Mouse (Mus musculus) fat pad, adult 2 months (tissue): ENCODE measurements at regions not wholly inside any gene's neighbourhood (a gene's known extent, or its start where the extent isn't known, plus 50 kb on each side); places are given as distances from the start of the nearest gene placed in this dataset.

Experiments used
- DNase-seq: peaks from one replicate; pipeline ENCODE4 v3.0.0-alpha.2; 2011; ENCODE audit warnings: low read depth, low spot score; ENCODE audit errors: extremely low read depth

DNA sequence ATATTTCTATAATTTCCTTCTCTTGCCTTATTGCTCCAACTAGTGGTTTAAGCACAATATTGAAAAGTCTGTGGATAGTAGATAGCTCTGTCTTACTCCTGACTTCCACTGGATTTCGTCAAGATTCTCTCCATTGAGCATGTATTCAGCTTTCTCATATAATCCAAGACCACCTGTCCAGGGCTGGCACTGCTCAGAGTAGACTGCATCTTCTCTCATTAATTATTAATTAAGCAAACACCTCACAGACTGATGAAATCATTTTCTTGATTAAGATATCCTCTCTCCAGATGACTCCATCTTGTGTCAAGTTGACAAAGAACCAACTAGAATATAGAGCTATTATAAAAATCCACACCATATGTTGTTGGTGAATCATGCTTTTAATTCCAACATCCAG, 310.5 kb upstream of the Tle1 start:
- DNase-seq = no peak

DNA sequence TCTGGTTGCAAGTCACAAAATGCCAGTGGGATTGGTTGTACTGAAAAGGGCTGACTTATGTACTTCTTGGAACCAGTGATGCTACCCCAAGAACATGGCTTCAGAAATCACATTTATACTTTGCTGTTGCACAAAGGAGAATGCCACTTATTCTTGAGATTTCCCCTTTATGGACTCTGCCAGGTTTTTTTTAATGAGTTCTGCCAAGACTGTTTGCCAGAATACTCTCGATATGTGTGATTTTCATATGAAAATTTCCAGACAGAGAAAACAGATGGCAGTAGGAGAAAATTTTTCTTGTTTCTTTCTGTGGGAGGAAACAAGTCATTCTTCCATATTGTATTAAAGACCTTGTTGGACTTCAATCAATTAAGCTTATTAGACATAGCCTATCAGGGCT, 281.0 kb upstream of the Tle1 start:
- DNase-seq = no peak

DNA sequence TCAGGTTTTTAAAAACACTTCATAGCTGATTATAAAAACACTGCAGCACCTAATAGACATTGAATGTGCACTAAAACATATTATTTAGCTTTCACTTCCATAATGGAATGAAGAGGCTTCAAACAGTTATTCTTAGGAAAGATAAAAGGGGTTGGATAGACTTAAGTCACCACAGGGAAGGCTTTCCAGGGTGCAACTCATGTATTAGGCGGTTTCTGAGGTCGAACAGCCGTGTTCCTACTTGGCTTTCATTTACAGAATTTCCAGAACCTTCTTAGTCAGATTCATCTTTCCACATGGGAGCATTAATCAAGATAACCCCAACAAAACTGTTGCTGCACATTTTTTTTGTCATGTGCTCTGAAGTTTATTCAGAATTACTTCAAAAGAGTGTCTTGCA, 279.8 kb upstream of the Tle1 start:
- no peak for DNase-seq

DNA sequence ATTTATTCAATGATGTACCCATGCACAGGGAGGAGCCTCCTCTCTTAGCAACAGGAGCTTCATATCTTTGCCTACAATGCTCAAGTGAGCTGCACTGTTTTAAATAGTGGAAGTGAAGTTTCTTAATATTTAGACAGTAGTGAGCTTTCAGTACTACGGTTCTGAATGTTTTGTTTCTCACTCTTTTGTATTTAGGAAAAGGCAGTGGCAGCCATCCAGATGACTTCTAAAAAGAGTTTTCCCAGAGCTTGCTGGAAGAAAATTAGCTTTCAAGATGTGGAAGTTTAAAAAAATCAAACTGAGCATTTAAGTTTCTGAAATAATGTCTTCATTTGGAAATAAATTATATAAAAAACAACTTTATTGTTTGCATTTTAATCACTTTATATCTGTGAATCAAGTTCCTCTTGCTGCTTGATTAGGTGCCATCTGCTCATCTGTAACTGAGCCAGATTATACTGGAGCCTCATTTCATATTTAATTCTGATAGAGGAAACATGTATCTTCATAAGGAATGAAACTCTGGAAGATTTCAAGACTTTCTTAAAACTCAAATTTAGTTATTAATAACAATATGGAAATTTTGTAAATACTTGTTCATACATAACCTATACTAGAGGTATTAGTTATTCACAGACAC, 268.6 kb upstream of the Tle1 start:
- DNase-seq = no peak

DNA sequence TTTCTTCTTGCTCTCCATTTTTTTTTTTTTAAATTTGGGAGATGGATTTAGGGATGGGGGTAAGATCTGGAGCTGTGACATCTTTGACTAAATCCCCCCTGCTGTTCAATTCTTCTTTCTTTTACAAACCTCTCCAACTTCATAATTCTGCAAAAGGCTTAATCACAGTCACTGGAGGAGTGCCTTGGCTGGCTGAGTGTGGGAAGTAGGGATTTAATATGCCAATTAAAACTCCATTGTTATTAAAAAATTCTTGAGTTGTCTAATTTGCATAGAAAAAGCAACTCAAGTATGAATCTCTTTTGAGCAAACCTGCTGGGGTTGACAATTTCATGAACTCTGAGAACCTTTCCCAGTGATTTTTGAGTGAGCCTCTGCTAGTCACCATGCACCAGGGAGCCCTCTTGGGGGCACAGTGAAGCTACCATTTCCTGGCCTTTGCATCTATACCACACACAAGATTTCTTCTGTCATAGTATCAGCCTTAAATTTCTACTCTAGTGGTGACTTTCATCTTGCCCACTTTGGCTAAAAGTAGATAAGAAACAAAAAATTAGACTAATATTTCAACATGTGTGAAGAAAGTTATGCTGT, 243.6 kb upstream of the Tle1 start:
- DNase-seq = no peak

DNA sequence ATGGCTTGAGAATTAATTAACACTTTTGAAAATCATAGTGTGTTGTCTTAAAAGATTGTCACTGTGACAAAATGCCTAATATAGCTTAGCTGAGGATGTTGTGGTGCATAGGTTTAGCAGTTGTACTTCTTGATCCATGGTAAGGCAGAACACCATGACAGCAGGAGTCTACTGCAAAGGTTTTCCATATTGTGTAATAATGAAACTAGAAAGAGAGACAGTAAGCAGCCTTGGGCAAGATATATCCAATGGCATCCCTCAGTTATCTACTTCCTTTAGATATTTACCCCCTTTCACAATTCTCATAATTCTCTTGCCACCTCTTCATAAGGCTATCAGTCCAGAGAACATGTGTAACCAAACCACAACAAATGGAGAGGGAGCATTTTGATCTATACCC, 236.6 kb upstream of the Tle1 start:
- DNase-seq = no peak

DNA sequence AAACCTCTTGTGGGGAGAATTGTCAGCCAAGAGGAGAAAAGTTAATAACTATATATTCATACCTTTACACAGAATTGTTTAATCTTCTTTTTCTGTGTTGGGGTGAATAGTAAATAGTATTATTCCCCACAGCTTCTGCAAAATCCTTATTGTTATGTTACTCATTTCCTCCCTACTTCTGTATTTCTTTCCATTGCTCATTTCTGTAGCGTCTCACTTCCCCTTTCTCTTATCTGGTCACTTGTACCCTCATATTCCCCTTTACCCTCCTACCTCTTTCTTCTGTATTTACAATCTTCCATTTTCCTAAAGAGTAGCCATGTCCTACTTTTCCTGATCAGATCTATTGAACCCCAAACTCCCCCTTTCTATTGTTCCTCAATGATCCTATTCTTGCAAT, 224.6 kb upstream of the Tle1 start:
- no peak for DNase-seq

DNA sequence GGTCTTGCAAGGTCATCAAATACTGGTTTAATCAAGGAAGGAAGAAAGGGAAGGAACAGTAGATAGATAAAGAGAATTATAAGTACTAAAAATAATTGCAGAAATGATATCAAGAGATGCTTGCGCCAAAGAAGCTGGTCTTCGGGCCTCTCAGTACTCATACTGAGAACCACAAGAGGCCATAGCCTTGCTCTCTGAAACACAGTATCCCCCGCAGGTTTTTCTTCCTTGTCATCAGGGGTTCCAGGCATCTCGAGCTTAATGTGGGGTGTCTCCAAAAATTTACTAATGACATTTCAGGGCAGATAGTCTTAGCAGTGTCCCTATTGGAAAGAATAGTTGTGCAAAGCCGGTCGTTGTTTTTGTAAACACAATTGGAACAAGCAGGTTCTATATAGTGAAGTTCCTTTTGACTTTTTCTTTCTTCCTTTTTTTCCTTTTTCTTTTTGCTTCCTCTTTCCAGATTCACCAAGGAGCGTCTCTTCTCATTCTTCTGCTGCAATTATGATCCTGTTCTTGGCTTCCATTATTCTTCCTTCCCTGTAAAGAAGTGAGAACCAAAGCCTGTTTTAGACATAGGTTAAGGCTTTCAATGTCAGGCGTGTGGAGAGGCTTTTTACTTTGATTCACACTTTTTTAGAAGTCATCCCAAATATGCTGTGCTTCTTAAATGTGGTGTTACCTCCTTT, 211.5 kb upstream of the Tle1 start:
- no peak for DNase-seq

DNA sequence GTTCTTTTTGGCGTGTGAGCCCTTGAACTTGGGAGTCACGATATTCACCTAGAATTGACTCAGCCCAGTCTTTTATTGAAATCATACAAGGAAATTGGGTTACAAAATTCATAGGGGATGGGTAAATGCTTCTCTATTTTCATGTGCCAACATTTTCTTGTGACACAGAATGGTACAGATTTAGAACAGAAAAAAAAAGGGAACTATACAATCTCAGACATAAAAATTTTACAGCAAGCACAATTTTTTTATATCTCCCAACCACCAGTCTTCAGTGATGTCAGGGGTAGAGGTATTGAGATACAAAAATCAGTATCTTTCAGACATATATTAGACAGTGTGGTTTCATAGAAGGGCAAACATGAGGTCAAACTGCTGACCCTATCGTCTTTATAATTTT, 210.6 kb upstream of the Tle1 start:
- no peak for DNase-seq

DNA sequence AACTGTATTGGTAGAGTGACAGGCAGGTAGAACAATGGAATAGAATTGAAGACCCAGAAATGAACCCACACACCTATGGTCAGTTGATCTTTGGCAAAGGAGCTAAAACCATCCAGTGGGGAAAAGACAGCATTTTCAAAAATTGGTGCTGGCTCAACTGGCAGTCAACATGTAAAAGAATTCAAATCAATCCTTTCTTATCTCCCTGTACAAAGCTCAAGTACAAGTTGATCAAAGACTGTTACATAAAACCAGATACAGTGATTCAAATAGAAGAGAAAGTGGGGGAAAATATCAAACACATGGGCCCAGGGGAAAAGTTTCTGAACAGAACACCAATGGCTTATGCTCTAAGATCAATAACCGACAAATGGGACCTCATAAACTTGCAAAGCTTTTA, 200.0 kb upstream of the Tle1 start:
- no peak for DNase-seq

DNA sequence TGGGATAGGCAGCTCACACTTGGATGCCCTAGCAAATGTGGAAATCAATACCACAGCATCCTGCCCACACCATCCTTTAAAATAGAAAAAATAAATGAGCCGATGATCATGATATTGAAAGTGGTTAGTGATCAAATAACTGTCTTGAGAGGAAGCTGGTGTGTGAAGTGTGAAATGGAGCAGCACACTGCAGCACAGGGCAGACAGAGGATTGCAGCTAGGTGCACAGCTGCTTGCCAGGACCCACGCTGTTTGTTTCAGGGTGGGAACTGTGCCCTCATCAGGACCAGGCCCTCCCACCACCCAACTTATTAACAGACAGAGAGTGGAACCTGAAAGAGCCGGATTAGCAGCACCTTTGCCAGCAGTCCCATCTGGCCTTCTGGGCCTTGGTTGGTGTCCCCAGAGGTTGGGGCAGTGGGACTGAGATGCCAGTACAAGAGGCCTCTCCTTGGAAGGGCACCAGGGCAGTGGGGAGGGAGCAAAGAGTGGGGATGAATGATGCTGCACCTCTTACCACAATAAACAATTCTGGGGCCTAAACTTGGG, 191.2 kb upstream of the Tle1 start:
- no peak for DNase-seq

DNA sequence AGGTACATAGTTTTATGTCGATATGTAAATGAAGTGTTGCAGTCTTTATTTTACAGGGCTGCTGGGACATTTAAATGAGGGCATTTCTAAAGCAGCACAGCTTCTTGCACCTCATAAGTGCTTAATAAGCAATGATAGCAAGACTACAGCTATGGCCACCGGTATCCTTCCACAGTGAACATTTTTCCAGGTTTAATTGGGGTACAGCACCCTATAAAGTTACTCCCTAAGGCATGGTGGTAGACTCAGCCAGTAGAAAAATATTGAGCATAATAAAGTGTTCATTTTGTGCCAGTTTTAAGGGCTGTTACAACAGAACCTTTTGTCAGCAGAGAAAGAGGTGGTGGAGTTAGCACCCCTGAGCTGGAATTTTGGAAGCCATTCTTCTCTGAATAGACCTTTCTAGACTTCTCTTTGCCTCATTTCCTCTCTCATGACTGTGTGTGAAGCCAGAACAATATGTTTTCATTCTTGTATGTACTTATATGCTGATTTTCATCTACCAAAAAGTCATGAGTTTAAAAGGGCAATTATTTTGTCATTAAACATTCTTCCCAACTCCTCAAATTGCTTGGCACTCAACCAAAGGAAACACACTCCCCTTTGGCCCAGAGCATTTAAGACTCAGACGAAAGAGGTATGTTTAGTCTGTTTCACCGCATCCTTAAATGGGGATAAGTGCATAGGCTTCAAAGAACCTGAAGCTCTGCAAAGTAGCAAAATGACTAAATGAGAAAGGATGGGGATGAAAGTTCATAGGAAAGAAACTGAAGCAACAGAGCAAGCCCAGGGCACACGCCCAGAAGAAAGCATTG, 189.3 kb upstream of the Tle1 start:
- DNase-seq = no peak

DNA sequence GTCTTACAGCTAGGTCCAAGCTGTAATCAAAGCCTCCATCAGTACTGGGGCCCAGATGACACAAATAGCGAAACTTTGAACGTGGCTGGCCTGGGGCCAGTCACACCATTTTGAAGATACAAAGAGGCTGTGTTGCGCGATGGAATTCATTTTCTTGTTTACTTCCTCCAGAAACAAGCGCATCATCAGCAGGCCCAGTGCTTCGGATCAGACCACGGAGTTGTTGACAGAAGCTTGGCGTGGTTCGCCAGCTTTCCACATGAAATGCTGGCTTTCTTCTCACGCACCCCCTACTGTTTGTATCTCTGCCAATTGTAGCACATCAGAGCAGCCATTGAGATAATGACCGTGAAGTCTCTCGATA, 184.2 kb upstream of the Tle1 start:
- DNase-seq = no peak

DNA sequence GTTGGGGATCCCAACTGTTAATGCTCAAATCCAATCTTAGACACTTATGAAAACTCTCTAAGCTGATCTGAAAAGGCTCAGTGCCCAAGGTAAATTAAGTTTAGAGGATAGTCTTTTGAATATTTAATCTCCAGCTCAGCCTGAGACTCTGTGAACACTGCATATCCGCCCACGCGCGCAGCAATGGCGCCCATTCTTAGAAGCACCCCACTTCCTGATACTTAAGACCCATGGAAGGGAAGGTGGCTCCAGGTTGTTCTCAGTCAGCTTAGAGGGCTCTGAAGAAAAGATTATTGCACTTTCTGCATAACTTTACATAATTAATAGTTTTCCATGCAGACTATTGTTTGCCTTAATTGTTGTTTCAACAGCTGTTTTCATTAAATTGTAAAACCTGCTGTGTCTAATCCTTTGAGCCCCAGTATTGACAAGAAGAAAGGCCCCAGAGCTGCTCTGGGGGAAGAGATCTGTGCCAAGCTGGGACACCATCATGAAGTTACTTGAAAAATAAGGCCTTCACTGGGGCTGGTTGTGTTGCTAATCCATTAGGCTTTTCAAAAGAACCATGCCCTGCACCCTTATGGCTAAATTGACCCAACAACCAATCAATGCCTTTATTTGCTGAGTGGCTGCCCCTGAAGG, 183.7 kb upstream of the Tle1 start:
- no peak for DNase-seq

DNA sequence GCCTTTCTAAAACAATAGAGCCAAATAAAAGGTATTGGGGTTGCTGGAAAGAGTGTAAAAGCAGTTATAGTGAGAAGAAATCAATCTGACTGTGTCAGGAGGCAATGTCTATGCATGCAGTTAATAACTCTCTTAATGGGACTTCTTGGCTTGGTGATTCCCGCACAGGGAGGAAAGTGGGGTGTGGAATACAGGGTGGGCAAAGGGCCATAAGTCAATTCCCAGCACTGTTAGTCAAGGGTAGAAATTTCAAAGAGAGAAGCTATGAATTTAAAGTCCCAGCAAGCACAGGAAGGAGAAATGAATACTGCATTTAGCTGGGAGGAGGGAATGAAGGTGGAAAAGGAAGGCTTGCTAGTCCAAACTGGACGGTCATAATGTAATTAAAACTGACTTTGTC, 183.0 kb upstream of the Tle1 start:
- DNase-seq = no peak

DNA sequence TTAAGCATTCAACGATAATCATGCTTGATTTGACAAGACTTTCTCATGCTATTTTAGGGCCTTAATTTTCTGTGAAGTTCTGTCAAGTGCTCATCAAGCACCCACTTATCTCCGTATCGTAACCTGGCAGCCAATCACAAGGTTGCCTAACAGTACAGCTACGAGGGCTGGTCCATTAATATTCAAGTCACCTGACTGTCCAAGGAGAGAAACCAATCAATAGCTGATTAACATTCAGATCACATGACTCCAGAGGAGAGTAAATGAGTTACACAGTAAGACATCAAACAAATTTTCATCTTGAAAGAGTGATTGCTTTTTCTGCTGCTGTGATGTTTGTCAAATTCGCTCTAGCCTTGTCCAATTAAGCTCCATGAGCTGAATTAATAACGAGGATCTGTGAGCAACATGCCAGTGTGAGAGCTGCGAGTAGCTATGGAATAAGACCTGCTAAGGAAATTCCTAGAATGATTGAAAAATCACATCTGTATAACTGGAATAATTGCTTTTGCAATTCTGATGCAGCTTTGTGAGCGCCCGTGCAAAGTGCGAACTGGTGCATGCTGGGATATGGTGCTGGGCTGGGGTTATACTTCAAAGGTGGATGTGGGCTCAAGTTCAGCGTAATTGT, 181.9 kb upstream of the Tle1 start:
- no peak for DNase-seq

DNA sequence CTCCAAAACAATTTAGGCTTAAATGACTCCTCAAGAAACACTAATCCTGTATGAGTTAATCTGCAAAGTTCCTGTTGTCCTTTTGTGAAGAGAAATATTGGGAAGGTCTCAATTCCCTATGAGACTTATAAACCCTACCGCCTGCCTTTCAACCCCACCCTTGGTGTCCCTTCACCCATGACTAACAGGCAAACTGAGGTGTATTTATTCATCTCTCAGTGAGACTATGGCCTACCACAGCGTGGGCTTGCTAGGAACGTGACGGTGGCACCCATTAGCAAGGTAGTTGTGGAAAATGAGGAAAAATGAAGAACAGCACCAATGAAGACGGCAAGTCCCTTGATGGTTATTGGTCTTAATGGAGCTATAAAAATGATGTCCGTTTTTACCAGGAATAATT, 181.0 kb upstream of the Tle1 start:
- DNase-seq = no peak

DNA sequence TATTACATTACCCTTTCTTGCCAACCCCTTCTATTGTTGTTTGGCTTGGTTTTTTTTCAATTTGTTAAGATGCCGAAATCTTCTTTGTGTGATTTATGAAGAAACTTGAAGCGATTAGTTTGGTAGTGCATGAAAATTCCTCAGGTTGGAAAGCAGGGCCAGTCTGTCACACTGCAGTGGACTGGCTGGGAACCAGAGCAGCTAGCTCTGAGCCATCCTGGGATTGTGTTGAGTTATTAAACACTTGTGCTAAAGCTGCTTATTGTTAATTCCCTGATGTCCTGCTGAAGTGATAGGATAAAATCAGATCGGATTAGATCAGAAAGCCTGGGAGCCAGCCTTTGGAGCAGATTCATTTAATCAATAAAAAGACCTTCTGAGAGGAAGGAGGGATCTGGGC, 180.4 kb upstream of the Tle1 start:
- no peak for DNase-seq

DNA sequence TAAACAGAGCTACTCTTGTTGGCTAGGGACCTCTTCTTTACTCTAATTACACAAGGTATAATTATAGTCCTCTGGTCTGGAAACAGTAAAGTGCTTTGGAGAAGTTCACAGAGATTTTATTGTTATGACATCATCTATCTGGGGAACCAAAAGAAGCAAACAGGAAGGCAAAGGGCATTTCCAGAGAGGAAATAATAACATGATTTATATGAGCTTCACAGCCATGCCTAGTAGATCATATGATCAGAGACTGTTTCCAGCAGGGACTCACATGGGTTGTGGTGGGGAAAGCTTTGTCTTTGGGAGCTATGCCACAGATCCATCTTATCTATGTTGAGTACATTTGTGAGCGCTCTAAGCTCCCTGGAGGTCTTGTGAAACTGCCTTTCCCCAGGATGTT, 178.8 kb upstream of the Tle1 start:
- no peak for DNase-seq

DNA sequence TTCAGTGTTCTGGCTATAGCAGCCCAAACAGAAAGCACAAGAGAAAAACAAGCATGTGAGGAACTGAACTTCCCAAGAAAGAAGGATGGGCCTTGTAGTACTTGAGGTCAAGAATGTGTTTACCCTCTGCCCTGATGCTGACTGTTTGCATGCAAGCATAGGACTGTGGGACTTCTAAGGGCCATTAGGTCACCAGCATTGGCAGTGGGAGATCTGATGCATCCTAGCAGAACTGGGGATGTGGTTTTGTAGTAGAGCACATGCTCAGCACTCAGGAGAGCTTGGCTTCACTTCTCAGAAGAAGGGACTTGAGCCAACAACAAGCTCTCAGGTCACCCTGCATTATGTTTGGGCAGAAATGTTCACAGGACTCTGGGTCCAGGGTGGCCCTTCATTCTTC, 178.3 kb upstream of the Tle1 start:
- DNase-seq = no peak

DNA sequence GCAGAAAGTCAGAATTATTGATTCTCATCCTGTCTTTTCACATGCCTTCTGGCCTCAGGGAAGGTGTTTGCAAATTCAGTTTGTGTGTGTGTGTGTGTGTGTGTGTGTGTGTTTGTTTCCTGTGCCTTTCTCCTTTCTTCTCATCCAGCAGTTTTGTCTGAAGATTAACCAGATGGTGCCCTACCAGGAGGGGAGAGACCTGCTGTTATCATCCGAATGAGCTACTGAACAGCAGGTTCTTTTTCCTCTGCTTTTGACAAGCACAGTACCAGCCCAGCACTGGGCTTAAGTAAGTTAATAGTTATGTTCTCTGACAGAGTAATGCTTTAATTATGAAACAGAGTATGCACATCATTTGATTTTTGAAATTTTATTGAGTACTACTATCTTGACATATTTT, 176.8 kb upstream of the Tle1 start:
- no peak for DNase-seq
